Mouse (Mus musculus) thymus, adult 2 months (tissue): ENCODE measurements around the gene Nudcd3.

ENCODE experiments used
- CTCF ChIP-seq: fragments of 200-500 bp; IDR thresholded peaks from 2 replicates; pipeline ENCODE4 v1.5.1; 2012; ENCODE audit warnings: mild to moderate bottlenecking, control low read depth, low read length, moderate library complexity, borderline replicate concordance; ENCODE audit not compliant: control insufficient read depth, poor library complexity, insufficient read depth; ENCODE audit errors: extremely low read depth
- POLR2A ChIP-seq: fragments of 200-500 bp; IDR thresholded peaks from 2 replicates; pipeline ENCODE4 v1.6.1; 2012; ENCODE audit warnings: mild to moderate bottlenecking, low read length, control low read depth, moderate library complexity; ENCODE audit not compliant: control insufficient read depth, poor library complexity, insufficient read depth; ENCODE audit errors: extremely low read depth

GRCm38 (mm10) chr11:6187399-6187798, 12.8 kb downstream of the Nudcd3 start:
- no peak for TF ChIP-seq CTCF
- no peak for TF ChIP-seq POLR2A
